Mouse (Mus musculus) liver, embryonic 13.5 days (tissue): ENCODE measurements around the gene Olfml2b. TPM values are rescaled to one million over a fixed set of nuclear protein-coding genes. Genes with fewer than 3 reads are reported as not detected.

ENCODE experiments used
- ATAC-seq: fragments of 200-750 bp; cut with Nextera tagmentation; 2 replicates; pipeline ENCODE4 v1.8.0; 2017; ENCODE audit warnings: low read depth, mild to moderate bottlenecking, moderate number of reproducible peaks, moderate library complexity
- DNase-seq: peaks from one replicate; pipeline ENCODE4 v3.0.0; 2022
- H3K27ac ChIP-seq: fragments of 300-500 bp; sonication (generic); 2 replicates; pipeline ENCODE4 v1.5.1; 2015; ENCODE audit warnings: moderate library complexity, mild to moderate bottlenecking, inconsistent platforms
- H3K27me3 ChIP-seq: fragments of 300-500 bp; sonication (generic); 2 replicates; pipeline ENCODE4 v1.6.1; 2015; ENCODE audit warnings: mild to moderate bottlenecking, inconsistent platforms
- H3K36me3 ChIP-seq: fragments of 300-500 bp; sonication (generic); 2 replicates; pipeline ENCODE4 v1.6.1; 2015; ENCODE audit warnings: mild to moderate bottlenecking, inconsistent platforms
- H3K4me1 ChIP-seq: fragments of 300-500 bp; sonication (generic); replicated peaks from 2 replicates; pipeline ENCODE4 v1.6.1; 2015; ENCODE audit warnings: inconsistent platforms
- H3K4me2 ChIP-seq: fragments of 300-500 bp; sonication (generic); 2 replicates; pipeline ENCODE4 v1.6.1; 2015; ENCODE audit warnings: inconsistent platforms, mild to moderate bottlenecking, moderate library complexity
- H3K4me3 ChIP-seq: fragments of 300-500 bp; sonication (generic); replicated peaks from 2 replicates; pipeline ENCODE4 v1.5.1; 2015; ENCODE audit warnings: mild to moderate bottlenecking, inconsistent platforms
- H3K9ac ChIP-seq: fragments of 300-500 bp; sonication (generic); 2 replicates; pipeline ENCODE4 v1.6.1; 2015; ENCODE audit warnings: mild to moderate bottlenecking, inconsistent platforms
- H3K9me3 ChIP-seq: fragments of 300-500 bp; sonication (generic); replicated peaks from 2 replicates; pipeline ENCODE4 v1.6.1; 2016; ENCODE audit warnings: inconsistent platforms
- WGBS: fragments of 180-500 bp; shearing (Covaris S2); methylation state at CpG from one replicate; pipeline ENCODE4 v1.1.7; 2015; ENCODE audit not compliant: insufficient replicate concordance; 5-methylcytosine and 5-hydroxymethylcytosine counted together
- polyA plus RNA-seq: library from polyadenylated mRNA; unstranded; fragments of >200 nt; fragmentation: Nextera tagmentation; extraction: Ambion mirVana; gene quantifications from 2 replicates; pipeline ENCODE4 v1.2.1, GENCODE M21; 2015

Olfml2b gene
- polyA plus RNA-seq, 1 experiment from 2014 or later: 1.3 TPM

DNA sequence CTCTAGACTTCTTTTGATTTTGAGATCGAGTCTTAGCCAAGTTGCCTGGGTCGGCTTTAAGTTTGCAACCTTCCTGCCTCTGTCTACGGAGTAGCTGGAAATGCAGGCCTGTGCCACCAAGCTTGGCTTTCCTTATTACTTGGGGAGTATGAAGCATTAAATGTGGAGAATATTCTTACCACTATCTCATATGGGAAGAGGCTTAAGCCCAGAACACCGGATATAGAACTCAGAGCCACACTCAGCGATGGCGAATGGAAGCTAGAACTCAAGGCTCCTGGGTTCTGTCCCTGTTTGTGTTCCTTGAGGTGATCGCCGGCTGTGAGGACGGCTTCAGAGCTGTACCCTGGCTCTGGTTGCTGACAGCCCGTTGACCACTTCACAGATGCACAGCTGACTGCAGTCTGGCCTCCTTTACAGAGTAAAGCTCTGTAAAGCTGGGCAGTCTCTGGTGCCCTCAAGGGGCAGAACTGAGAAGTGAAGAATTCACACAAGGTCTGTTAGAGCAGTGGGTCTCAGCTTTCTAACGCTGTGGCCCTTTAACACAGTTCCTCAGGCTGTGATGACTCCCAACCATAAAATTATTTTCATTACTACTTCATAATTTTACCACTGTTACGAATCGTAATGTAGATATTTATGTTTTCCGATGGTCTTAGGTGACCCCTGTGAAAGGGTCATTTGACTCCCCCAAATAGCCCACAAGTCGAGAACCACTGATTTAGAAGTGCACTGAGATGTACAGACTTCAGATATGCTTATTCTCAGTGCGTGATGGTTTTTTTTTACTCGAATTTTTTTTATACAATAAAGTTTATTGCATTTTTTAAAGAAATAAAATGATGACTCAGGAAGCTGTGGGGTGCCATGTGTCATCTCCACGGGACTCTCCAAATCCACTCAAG lies 31.1 kb upstream of the Olfml2b start:
- Histone ChIP-seq H3K4me2 (no peak overlapping the region), H3K4me3 (no peak overlapping the region), H3K9ac (no peak overlapping the region), H3K4me1 (peaks cover 43% of the 10 kb centered on the region), H3K36me3 (no peaks in the 10 kb centered on the region), H3K27me3 (no peaks in the 10 kb centered on the region), H3K27ac (no peak overlapping the region), H3K9me3 (no peaks in the 10 kb centered on the region)
- ATAC-seq: 0 out of 2 replicates have a peak, but pooled peaks have one; percentile 11
- WGBS: 62% methylated on average over 18 of the region's 18 CpGs
- peak; percentile 47 for DNase-seq

GRCm38 (mm10) chr1:170619686-170620374 lies 24.5 kb upstream of the Olfml2b start:
- H3K27me3 ChIP-seq: no peaks in the 10 kb centered on the region

GRCm38 (mm10) chr1:170622934-170623333 lies 21.4 kb upstream of the Olfml2b start:
- H3K4me1 ChIP-seq: peaks cover 38% of the 10 kb centered on the region
- H3K4me3 ChIP-seq: 0 out of 2 replicates have a peak overlapping the region, but pooled peaks have one; percentile 2
- H3K9ac ChIP-seq: peak overlapping the region; percentile 57
- DNase-seq (peak; percentile 73), ATAC-seq (peak; percentile 100)
- H3K36me3 ChIP-seq: no peaks in the 10 kb centered on the region
- H3K9me3 ChIP-seq: peaks cover 5% of the 10 kb centered on the region; the same call in 1 of the 2 replicates
- no peaks in the 10 kb centered on the region for H3K27me3 ChIP-seq
- H3K27ac ChIP-seq: peak overlapping the region; percentile 95
- peak overlapping the region; percentile 53 for H3K4me2 ChIP-seq
- WGBS: 0% methylated on average over 5 of the region's 5 CpGs

More at GRCm38 (mm10) chr1:170619686-170620374, 24.5 kb upstream of the Olfml2b start:
- 33% methylated on average over 2 of the region's 2 CpGs for WGBS
- Histone ChIP-seq H3K9me3 (0 out of 2 replicates have a peak, but pooled peaks cover 4% of the 10 kb centered on the region), H3K27ac (no peak overlapping the region), H3K4me1 (peaks cover 38% of the 10 kb centered on the region), H3K4me3 (no peak overlapping the region), H3K36me3 (no peaks in the 10 kb centered on the region), H3K4me2 (no peak overlapping the region), H3K9ac (no peak overlapping the region)
- ATAC-seq (no peak), DNase-seq (no peak)

DNA sequence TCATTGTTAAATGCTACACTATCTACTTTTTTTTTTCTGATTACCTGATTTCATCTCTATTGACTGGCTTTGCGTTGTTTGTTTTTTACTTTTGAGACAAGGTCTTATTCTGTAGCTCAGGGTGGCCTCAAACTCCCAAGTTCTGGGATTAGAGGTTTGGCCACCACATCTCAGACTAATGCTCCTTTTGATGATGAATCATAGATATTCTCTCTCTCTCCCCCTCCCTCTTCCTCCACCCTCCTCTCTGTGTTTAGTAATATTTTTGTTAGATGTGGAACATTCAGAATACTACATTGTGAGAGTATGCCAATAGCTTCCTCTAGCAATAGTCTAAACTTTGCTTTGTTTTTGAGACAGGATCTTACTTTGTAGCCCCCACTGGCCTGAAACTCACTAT lies 20.9 kb upstream of the Olfml2b start:
- DNase-seq (no peak), ATAC-seq (peak; percentile 50)
- peaks cover 38% of the 10 kb centered on the region for H3K4me1 ChIP-seq
- peak overlapping the region; percentile 53 for H3K4me2 ChIP-seq
- 59% methylated on average over 1 of the region's 1 CpGs for WGBS
- H3K9ac ChIP-seq: peak overlapping the region; percentile 57
- no peaks in the 10 kb centered on the region for H3K36me3 ChIP-seq
- peaks cover 8% of the 10 kb centered on the region; the same call in 1 of the 2 replicates for H3K9me3 ChIP-seq
- no peaks in the 10 kb centered on the region for H3K27me3 ChIP-seq
- 0 out of 2 replicates have a peak overlapping the region, but pooled peaks have one; percentile 2 for H3K4me3 ChIP-seq
- peak overlapping the region; percentile 95 for H3K27ac ChIP-seq

GRCm38 (mm10) chr1:170630489-170630888 lies 13.8 kb upstream of the Olfml2b start:
- ATAC-seq: peak; percentile 85
- peak; percentile 48 for DNase-seq

DNA sequence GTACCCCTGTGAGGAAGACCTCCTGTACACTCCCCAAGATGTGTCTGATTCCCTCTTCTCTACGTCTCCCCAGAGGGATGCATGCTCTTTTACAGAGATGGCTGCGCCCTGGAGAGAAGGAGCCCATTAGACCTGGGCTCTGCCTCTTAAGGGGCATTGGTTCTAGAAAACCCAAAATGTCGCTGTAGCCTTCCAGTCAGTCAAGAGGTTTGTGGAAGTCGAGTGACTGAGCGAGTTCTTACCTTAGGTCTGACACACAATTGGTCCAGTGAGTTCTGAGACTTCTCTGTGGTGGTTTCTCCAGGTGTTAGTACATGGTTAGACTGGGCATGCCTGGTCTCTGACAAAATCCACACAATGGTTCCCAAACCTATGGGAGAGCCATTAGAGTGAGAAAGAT lies 12.8 kb upstream of the Olfml2b start:
- no peak overlapping the region for H3K27ac ChIP-seq

More at GRCm38 (mm10) chr1:170630489-170630888, 13.8 kb upstream of the Olfml2b start:
- no peak overlapping the region for H3K9ac ChIP-seq
- no peak overlapping the region for H3K4me2 ChIP-seq
- 66% methylated on average over 4 of the region's 4 CpGs for WGBS
- H3K27me3 ChIP-seq: no peaks in the 10 kb centered on the region
- H3K27ac ChIP-seq: peak overlapping the region; percentile 58; the same call in 1 of the 2 replicates
- H3K36me3 ChIP-seq: no peaks in the 10 kb centered on the region
- H3K4me3 ChIP-seq: no peak overlapping the region
- peaks cover 5% of the 10 kb centered on the region; the same call in 1 of the 2 replicates for H3K9me3 ChIP-seq
- peaks cover 10% of the 10 kb centered on the region for H3K4me1 ChIP-seq

DNA sequence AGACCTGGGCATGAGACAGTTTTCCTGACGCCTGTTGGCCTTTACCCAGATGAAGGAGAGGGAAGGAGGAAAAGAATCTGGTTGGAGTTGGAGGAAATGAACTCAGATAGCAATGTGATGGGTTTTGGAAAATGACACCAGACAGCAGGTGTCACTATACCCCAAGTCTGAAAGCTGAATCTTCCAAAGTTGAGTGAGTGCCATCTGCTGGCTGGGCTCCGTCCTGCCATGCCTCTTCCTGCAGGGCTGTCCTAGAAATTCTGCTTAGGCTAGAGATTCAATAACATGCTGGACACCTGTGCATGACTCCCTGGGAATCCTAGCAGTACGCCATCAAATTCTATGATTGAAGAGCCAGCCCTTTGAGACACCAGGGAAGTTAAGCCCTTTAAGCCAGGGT lies 11.9 kb upstream of the Olfml2b start:
- peaks cover 5% of the 10 kb centered on the region; the same call in 1 of the 2 replicates for H3K9me3 ChIP-seq
- peak; percentile 70 for DNase-seq
- H3K36me3 ChIP-seq: no peaks in the 10 kb centered on the region
- peaks cover 10% of the 10 kb centered on the region for H3K4me1 ChIP-seq
- WGBS: 11% methylated on average over 3 of the region's 3 CpGs
- H3K27ac ChIP-seq: no peak overlapping the region
- H3K9ac ChIP-seq: no peak overlapping the region
- no peak overlapping the region for H3K4me2 ChIP-seq
- no peaks in the 10 kb centered on the region for H3K27me3 ChIP-seq
- no peak overlapping the region for H3K4me3 ChIP-seq
- peak; percentile 73 for ATAC-seq

More for the DNA sequence above, 12.8 kb upstream of the Olfml2b start:
- H3K36me3 ChIP-seq: no peaks in the 10 kb centered on the region
- ATAC-seq (no peak), DNase-seq (no peak)
- 78% methylated on average over 5 of the region's 5 CpGs for WGBS
- H3K4me3 ChIP-seq: no peak overlapping the region
- peaks cover 5% of the 10 kb centered on the region; the same call in 1 of the 2 replicates for H3K9me3 ChIP-seq
- H3K27me3 ChIP-seq: no peaks in the 10 kb centered on the region
- peaks cover 10% of the 10 kb centered on the region for H3K4me1 ChIP-seq
- no peak overlapping the region for H3K4me2 ChIP-seq
- no peak overlapping the region for H3K9ac ChIP-seq

DNA sequence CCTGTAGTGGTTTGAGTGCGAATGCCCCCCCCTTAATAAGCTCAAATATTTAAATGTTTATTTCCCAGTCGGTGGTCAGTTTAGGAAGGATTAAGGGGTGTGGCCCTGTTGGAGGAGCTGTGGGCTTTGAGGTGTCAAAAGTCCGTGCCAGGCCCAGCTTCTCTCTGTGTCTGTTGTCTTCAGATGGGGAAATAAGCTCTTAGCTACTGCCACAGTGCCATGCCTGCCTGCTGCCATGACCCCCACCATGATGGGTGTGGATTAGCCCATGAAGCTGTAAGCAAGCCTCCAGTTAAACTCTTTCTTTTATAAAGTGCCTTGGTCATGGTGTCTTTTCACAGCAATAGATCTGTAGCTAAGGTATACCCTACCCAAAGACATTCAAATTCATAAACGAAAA lies 11.5 kb upstream of the Olfml2b start:
- no peaks in the 10 kb centered on the region for H3K27me3 ChIP-seq
- ATAC-seq: no peak
- no peak for DNase-seq
- no peak overlapping the region for H3K9ac ChIP-seq
- no peak overlapping the region for H3K4me2 ChIP-seq
- H3K4me1 ChIP-seq: peaks cover 10% of the 10 kb centered on the region
- H3K36me3 ChIP-seq: no peaks in the 10 kb centered on the region
- WGBS: 52% methylated on average over 4 of the region's 4 CpGs
- peaks cover 4% of the 10 kb centered on the region; the same call in 1 of the 2 replicates for H3K9me3 ChIP-seq
- H3K27ac ChIP-seq: no peak overlapping the region
- no peak overlapping the region for H3K4me3 ChIP-seq

GRCm38 (mm10) chr1:170638941-170639340 lies 5.4 kb upstream of the Olfml2b start:
- ATAC-seq: no peak
- H3K9me3 ChIP-seq: no peaks in the 10 kb centered on the region
- H3K4me2 ChIP-seq: no peak overlapping the region
- no peaks in the 10 kb centered on the region for H3K4me1 ChIP-seq
- no peak overlapping the region for H3K27ac ChIP-seq
- no peak for DNase-seq
- peaks cover 10% of the 10 kb centered on the region for H3K27me3 ChIP-seq
- no peak overlapping the region for H3K9ac ChIP-seq
- WGBS: 68% methylated on average over 7 of the region's 7 CpGs
- no peak overlapping the region for H3K4me3 ChIP-seq
- no peaks in the 10 kb centered on the region for H3K36me3 ChIP-seq

DNA sequence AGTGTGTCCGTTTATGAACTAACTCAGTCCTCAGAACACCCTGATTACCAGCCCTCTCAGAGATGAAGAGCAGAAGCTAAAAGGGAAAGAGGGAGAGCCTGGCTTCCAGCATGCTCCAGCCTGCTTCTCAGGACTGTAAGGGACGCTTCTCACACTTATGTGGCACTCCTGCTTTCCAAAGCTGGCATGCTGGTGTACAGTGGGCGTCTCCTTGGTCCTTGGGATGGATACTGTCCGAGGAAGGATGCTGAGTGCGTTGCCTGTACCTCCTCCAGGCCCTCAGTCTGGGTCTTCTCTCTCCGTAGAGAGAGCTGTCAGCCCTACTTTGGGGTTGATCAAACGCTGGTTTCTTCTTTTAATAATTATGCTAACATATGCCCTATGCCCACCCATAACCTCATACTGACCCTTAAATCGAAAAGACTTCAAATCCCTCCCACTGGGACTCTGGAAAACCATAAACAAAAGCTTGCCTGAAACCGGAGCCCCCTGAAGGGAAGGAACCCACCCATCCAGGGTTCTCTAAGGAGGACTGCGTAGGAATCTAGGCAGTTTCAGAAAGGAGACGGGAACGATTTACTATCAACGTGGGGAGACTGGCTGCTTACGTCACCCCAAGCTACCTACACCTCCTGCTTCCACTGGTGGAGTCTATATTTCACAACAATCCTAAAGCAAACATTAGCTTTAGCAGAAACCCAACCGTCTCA lies 1.7 kb downstream of the Olfml2b start:
- no peak for ATAC-seq
- no peaks in the 10 kb centered on the region for H3K36me3 ChIP-seq
- H3K27me3 ChIP-seq: peaks cover 37% of the 10 kb centered on the region
- peaks cover 6% of the 10 kb centered on the region; the same call in 1 of the 2 replicates for H3K4me1 ChIP-seq
- H3K9me3 ChIP-seq: no peaks in the 10 kb centered on the region
- 51% methylated on average over 15 of the region's 15 CpGs for WGBS
- no peak overlapping the region for H3K4me2 ChIP-seq
- no peak overlapping the region for H3K27ac ChIP-seq
- H3K9ac ChIP-seq: no peak overlapping the region
- no peak for DNase-seq
- H3K4me3 ChIP-seq: no peak overlapping the region
